Mouse (Mus musculus) stomach, postnatal 0 days (tissue): ENCODE data around the gene Gm43951.

Experiments
- CTCF ChIP-seq: IDR thresholded peaks from 2 replicates; pipeline ENCODE4 v1.5.1; 2016; ENCODE audit warnings: antibody characterized with exemption, low read depth, mild to moderate bottlenecking, moderate library complexity
- EP300 ChIP-seq: optimal IDR thresholded peaks from 2 replicates; pipeline ENCODE3; 2016; ENCODE audit warnings: antibody characterized with exemption

- TF ChIP-seq CTCF (no peak), EP300 (no peak)
Measured at GRCm38 (mm10) chr11:72190857-72191256, 15.8 kb downstream of the Gm43951 start.
